Mouse (Mus musculus) heart, embryonic 15.5 days (tissue): ENCODE measurements around the gene Pdcl. TPM values are rescaled to one million over a fixed set of nuclear protein-coding genes. Genes with fewer than 3 reads are reported as not detected.

Experiments
- ATAC-seq: fragments of 200-750 bp; cut with Nextera tagmentation; replicated peaks from 2 replicates; pipeline ENCODE4 v1.8.0; 2017; ENCODE audit warnings: low read depth, moderate TSS enrichment; ENCODE audit not compliant: insufficient number of reproducible peaks, insufficient read depth, low FRiP score
- H3K27ac ChIP-seq: fragments of 300-500 bp; sonication (generic); 2 replicates; pipeline ENCODE4 v1.5.1; 2015; ENCODE audit warnings: mild to moderate bottlenecking, inconsistent platforms
- H3K27me3 ChIP-seq: fragments of 300-500 bp; sonication (generic); 2 replicates; pipeline ENCODE4 v1.6.1; 2015; ENCODE audit warnings: inconsistent platforms
- H3K36me3 ChIP-seq: fragments of 300-500 bp; sonication (generic); 2 replicates; pipeline ENCODE4 v1.6.1; 2015; ENCODE audit warnings: mild to moderate bottlenecking, inconsistent platforms
- H3K4me1 ChIP-seq: fragments of 300-500 bp; sonication (generic); replicated peaks from 2 replicates; pipeline ENCODE4 v1.6.1; 2015; ENCODE audit warnings: inconsistent platforms
- H3K4me2 ChIP-seq: fragments of 300-500 bp; sonication (generic); 2 replicates; pipeline ENCODE4 v1.6.1; 2015; ENCODE audit warnings: inconsistent platforms, mild to moderate bottlenecking, moderate library complexity
- H3K4me3 ChIP-seq: fragments of 300-500 bp; sonication (generic); 2 replicates; pipeline ENCODE4 v1.5.1; 2015; ENCODE audit warnings: mild to moderate bottlenecking, inconsistent platforms
- H3K9ac ChIP-seq: fragments of 300-500 bp; sonication (generic); 2 replicates; pipeline ENCODE4 v1.6.1; 2015; ENCODE audit warnings: mild to moderate bottlenecking, inconsistent platforms
- H3K9me3 ChIP-seq: fragments of 300-500 bp; sonication (generic); replicated peaks from 2 replicates; pipeline ENCODE4 v1.6.1; 2016; ENCODE audit warnings: inconsistent platforms
- WGBS: fragments of 180-500 bp; shearing (Covaris S2); methylation state at CpG from one replicate; pipeline ENCODE4 v1.1.7; 2015; ENCODE audit warnings: mixed read lengths; 5-methylcytosine and 5-hydroxymethylcytosine counted together
- polyA plus RNA-seq: library from polyadenylated mRNA; unstranded; fragments of >200 nt; fragmentation: Nextera tagmentation; extraction: Ambion mirVana; gene quantifications from 2 replicates; pipeline ENCODE4 v1.2.1, GENCODE M21; 2015

The Pdcl gene
- polyA plus RNA-seq, 1 experiment from 2014 or later, result 30.3 TPM

- Histone ChIP-seq H3K4me3 (no peak within 1 kb of the TSS), H3K4me1 (no peaks in the 10 kb centered on the region), H3K9me3 (no peaks in the 10 kb centered on the region), H3K9ac (no peak within 1 kb of the TSS), H3K36me3 (no peaks in the 10 kb centered on the region), H3K4me2 (no peak within 1 kb of the TSS), H3K27me3 (no peaks in the 10 kb centered on the region), H3K27ac (no peak within 1 kb of the TSS)
- no peak for ATAC-seq
- 81% methylated on average over 1 of the region's 1 CpGs for WGBS
Observed at GRCm38 (mm10) chr2:37326215-37326614, 32.9 kb downstream of the Pdcl start, which contains the start of gene Olfr368. Gene Olfr368 (plus strand): TSS chr2:37326515.

Other genes with a start within 250 kb of the Pdcl start
- gene Olfr362, start 241.4 kb downstream of the Pdcl start, polyA plus RNA-seq, result not detected in 2 replicates
- gene Olfr364-ps1, start 220.0 kb downstream of the Pdcl start, polyA plus RNA-seq, result not detected in 2 replicates
- not detected in 2 replicates for gene Olfr365, start 171.1 kb downstream of the Pdcl start, polyA plus RNA-seq
- not detected in 2 replicates for gene Olfr366, start 147.8 kb downstream of the Pdcl start, polyA plus RNA-seq
- gene Olfr368, start 32.8 kb downstream of the Pdcl start, polyA plus RNA-seq, result not detected in 2 replicates
- 9.2 and 11.4 TPM in 2 replicates for gene Rc3h2, start 63.6 kb upstream of the Pdcl start, polyA plus RNA-seq
- 3.9 and 4.8 TPM in 2 replicates for gene Zbtb26, start 83.8 kb upstream of the Pdcl start, polyA plus RNA-seq
- 3.3 and 3.9 TPM in 2 replicates for gene Zbtb6, start 83.8 kb upstream of the Pdcl start, polyA plus RNA-seq
- gene Rabgap1, start 83.9 kb upstream of the Pdcl start, polyA plus RNA-seq, result 25.3 and 25.9 TPM in 2 replicates
- 0.58 and 1.3 TPM in 2 replicates for gene Gpr21, start 157.0 kb upstream of the Pdcl start, polyA plus RNA-seq